Mouse (Mus musculus) cerebellum, adult 8-10 months (tissue): ENCODE measurements around the gene Ifi209.
"Not testable (repeated sequence)": the region's sequence is repeated elsewhere in the genome, so short reads cannot be mapped to it uniquely, and the experiment has no call there.

Experiments used
- DNase-seq: peaks from one replicate; pipeline ENCODE4 v3.0.0; 2022

Ifi209 gene

GRCm38 (mm10) chr1:173630622-173631021 is at the start of gene Ifi209:
Gene Ifi209, plus strand, starts transcription at chr1:173630917.
- not testable (repeated sequence) for DNase-seq

DNA sequence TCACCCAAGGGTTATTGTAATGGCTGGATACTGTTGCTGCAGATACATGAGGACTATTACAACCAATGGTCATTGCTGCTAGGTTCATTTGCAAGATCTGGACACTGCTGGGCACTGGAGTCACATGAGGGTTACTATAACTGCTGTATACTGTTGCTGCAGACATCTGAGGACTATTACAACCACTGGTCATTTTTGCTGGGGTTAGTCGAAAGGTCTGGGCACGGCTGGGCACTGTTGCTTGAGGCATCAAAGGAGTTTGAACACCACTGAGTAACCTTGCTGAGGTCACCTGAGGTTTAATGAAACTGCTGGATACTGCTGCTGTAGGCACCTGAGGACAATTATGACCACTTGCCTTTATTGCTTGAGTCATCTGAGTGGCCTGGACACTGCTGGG is 41.0 kb upstream of the Ifi209 start:
- not testable (repeated sequence) for DNase-seq

GRCm38 (mm10) chr1:173598838-173599494 is 31.8 kb upstream of the Ifi209 start, which contains the start of gene Ifi213:
Gene Ifi213, minus strand, starts transcription at chr1:173599274.
- not testable (repeated sequence) for DNase-seq

- not testable (repeated sequence) for DNase-seq
Observed at GRCm38 (mm10) chr1:173610291-173610690, 20.4 kb upstream of the Ifi209 start.

DNA sequence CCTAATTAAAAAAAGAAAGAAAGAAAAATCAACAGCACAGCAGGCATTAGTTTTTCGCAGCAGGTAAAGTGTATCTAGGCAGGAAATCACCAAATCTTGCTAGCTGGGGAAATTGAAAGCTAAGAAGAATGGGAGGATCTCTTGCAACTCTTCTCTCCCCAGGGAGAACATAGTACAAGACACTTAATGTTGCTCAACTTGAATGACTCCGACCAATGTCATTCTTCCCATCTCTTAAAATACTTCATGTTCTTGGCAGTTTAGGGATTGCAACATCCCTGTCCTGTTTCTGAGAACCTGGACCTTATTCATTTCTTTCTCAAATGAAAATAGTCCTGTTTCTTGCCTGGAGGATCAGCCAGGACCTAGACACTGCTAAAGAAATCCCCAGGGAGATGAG is 8.5 kb upstream of the Ifi209 start:
- not testable (repeated sequence) for DNase-seq

DNA sequence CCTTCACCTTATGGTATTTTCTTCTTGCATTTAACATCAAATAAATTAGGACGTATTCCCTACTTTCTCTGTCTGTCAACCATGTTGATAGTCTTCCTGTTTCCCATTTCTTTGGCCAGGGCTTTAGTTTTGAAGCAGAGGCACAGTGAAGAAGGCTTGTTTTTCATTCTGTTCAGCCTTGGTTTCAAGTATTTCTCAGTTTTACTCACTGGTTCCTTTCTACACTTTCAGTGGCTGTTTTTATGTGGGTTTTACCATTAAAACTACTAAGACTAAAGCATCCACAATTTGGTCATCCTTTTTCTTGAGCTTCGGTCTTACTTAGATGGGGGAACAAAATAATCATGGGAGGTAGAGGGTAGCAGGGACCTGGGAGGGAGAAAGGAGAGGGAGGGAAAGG is 6.7 kb upstream of the Ifi209 start:
- DNase-seq, result no peak

- DNase-seq, result no peak
Observed at GRCm38 (mm10) chr1:173626686-173627085, 4.0 kb upstream of the Ifi209 start.

GRCm38 (mm10) chr1:173633969-173634645 is 3.4 kb downstream of the Ifi209 start:
- no peak for DNase-seq

DNA sequence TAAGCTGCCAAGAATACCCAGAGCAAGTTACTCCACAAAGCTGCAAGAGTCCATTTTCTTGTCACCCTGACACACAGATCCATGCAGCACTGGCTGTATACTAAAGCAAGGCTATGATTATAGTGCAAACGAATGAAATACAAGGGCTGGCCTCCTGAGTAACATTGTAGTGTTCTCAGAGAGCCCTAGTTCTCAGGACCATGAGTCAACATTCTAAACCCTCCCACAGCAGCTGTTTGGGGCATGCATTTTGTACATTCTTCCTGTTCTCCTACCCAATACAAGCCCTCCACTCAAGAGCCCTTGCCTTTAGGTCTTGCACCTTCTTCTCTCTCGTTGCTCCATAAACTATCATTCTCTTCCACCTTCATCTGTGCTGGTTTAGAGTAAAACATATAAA is 14.7 kb downstream of the Ifi209 start:
- no peak for DNase-seq

DNA sequence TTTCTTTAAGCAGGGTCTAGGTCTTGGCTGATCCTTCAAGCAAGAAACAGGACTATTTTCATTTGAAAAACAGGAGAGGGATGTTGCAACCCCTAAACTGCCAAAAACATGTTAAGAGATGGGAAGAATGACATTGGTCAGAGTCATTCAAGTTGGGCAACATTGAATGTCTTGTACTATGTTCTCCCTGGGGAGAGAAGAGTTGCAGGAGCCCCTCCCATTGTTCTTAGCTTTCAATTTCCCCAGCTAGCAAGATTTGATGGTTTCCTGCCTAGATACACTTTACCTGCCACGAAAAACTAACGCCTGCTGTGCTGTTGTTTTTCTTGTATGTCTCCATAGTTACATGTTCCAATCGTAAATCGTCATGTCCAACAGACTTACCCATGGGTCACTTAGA is 27.3 kb downstream of the Ifi209 start:
- no peak for DNase-seq

DNA sequence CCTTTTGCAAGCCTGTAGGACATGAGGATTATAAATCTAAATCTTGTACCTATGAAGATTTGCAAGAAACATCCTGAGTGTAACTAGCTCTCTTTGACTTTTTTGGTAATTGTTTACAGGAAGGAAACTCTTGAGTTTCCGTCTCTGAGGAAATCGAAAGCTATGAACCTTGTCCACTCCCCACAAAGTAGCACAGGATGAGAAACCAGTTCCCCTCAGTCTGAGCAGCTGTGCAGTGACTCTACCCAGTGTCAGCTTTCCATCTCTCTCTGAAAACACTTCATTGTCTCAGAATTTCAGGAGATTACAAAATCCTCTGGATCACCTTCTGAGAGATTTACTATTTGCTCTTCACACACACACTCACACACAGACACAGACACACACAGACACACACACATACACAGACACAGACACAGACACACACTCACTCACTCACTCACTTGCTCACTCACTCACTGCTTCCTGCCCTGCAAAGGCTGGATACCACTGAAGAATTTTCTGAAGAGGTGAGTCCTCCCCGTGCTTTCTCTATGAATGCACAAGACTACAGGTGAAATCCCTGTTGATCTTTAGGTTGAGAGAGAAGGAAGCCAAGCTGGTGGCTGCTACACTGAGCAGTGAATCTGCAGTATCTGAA is 42.9 kb downstream of the Ifi209 start, which contains the start of gene Ifi208:
Gene Ifi208, plus strand, starts transcription at position 218 of the 640 bp plus-strand sequence.
- DNase-seq, result not testable (repeated sequence)

- not testable (repeated sequence) for DNase-seq
Observed at GRCm38 (mm10) chr1:173678605-173679004, 47.9 kb downstream of the Ifi209 start.

DNA sequence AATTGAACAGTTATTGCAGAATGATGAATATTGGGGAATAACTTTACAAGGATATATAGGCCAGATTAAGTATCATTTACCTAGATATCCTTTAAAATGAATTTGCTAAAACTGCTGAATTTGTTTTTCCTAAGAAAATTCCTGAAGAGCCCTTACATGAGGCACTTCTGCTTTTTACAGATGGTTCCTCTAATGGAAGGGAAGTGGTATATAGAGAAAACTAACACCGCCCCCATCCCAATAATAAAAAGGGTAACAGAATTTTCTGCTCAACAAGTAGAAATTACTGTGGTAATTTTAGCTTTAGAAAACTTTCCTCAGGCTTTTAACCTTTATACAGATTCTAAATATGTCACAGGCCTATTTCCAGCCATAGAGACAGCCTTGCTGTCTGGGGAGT is 63.6 kb downstream of the Ifi209 start:
- no peak for DNase-seq
